Mouse (Mus musculus) thymus, adult 2 months (tissue): ENCODE measurements around the gene Gjb1. TPM values are rescaled to one million over a fixed set of nuclear protein-coding genes. Genes with fewer than 3 reads are reported as not detected.
A peak's percentile ranks its signal among the peaks of the same experiment; 100 is the strongest.

Source experiments
- DNase-seq: peaks from one replicate; pipeline ENCODE4 v3.0.0; 2021
- H3K27ac ChIP-seq: fragments of 200-500 bp; 2 replicates; pipeline ENCODE4 v1.5.1; 2012; ENCODE audit warnings: low read length, control low read depth; ENCODE audit not compliant: control insufficient read depth, insufficient read depth
- H3K27me3 ChIP-seq: fragments of 200-500 bp; 2 replicates; pipeline ENCODE4 v1.6.1; 2012; ENCODE audit warnings: mild to moderate bottlenecking, low read length, moderate library complexity, mixed read lengths; ENCODE audit not compliant: control insufficient read depth, insufficient read depth
- H3K36me3 ChIP-seq: fragments of 200-500 bp; 2 replicates; pipeline ENCODE4 v1.6.1; 2012; ENCODE audit warnings: mild to moderate bottlenecking, low read length, moderate library complexity; ENCODE audit not compliant: control insufficient read depth, insufficient read depth
- H3K4me1 ChIP-seq: fragments of 200-500 bp; replicated peaks from 2 replicates; pipeline ENCODE4 v1.6.1; 2012; ENCODE audit warnings: low read length; ENCODE audit not compliant: control insufficient read depth, insufficient read depth
- H3K4me3 ChIP-seq: fragments of 200-500 bp; 2 replicates; pipeline ENCODE4 v1.5.1; 2012; ENCODE audit warnings: mild to moderate bottlenecking, low read length, control low read depth, moderate library complexity; ENCODE audit not compliant: control insufficient read depth, insufficient read depth
- CTCF ChIP-seq: fragments of 200-500 bp; IDR thresholded peaks from 2 replicates; pipeline ENCODE4 v1.5.1; 2012; ENCODE audit warnings: mild to moderate bottlenecking, control low read depth, low read length, moderate library complexity, borderline replicate concordance; ENCODE audit not compliant: control insufficient read depth, poor library complexity, insufficient read depth; ENCODE audit errors: extremely low read depth
- POLR2A ChIP-seq: fragments of 200-500 bp; IDR thresholded peaks from 2 replicates; pipeline ENCODE4 v1.6.1; 2012; ENCODE audit warnings: mild to moderate bottlenecking, low read length, control low read depth, moderate library complexity; ENCODE audit not compliant: control insufficient read depth, poor library complexity, insufficient read depth; ENCODE audit errors: extremely low read depth
- WGBS: fragments of 180-500 bp; shearing (Covaris S2); methylation state at CpG from one replicate; pipeline ENCODE4 v1.1.7; 2018; 5-methylcytosine and 5-hydroxymethylcytosine counted together
- polyA plus RNA-seq: library from polyadenylated mRNA; depleted of rRNA; stranded (reverse); fragments of >200 nt; gene quantifications from 2 replicates; pipeline ENCODE4 v1.2.3, GENCODE M21; 2012

Gjb1 gene
- polyA plus RNA-seq, 1 experiment = 0.20 TPM

DNA sequence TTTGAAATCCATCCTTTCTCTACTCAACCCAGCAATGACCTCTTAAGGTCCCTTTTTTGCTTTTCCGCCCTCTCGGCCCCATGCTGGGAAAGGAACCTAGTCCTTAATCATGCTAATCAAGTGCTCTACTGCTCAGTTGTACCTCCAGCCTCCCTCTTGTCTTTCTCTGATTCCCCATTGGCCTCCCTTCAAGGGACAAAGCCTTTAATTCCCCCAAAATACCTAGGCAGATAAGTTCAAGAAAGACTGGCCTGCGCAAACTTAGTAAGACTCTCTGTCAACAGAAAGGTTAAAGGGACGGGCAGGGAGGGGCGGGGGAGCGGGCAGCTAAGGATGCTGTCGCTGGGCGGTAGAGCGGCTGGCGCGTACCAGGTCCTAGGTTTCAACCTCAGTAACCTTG lies 20.3 kb downstream of the Gjb1 start:
- no peak for DNase-seq
- H3K4me3 ChIP-seq = no peak overlapping the region
- TF ChIP-seq CTCF = no peak
- no peak for TF ChIP-seq POLR2A
- H3K4me1 ChIP-seq = no peaks in the 10 kb centered on the region
- H3K27ac ChIP-seq = no peak overlapping the region
- no peaks in the 10 kb centered on the region for H3K36me3 ChIP-seq
- WGBS = 92% methylated on average over 11 of the region's 11 CpGs
- H3K27me3 ChIP-seq = no peaks in the 10 kb centered on the region

GRCm38 (mm10) chrX:101418946-101419724 lies 43.0 kb downstream of the Gjb1 start:
- 4% methylated on average over 34 of the region's 36 CpGs for WGBS
- Histone ChIP-seq H3K4me3 (peak overlapping the region; percentile 98), H3K36me3 (no peaks in the 10 kb centered on the region; the same call in 1 of the 2 replicates), H3K27ac (peak overlapping the region; percentile 76), H3K27me3 (no peaks in the 10 kb centered on the region), H3K4me1 (peaks cover 15% of the 10 kb centered on the region)
- no peak for TF ChIP-seq POLR2A
- no peak for TF ChIP-seq CTCF
- peak; percentile 48 for DNase-seq

DNA sequence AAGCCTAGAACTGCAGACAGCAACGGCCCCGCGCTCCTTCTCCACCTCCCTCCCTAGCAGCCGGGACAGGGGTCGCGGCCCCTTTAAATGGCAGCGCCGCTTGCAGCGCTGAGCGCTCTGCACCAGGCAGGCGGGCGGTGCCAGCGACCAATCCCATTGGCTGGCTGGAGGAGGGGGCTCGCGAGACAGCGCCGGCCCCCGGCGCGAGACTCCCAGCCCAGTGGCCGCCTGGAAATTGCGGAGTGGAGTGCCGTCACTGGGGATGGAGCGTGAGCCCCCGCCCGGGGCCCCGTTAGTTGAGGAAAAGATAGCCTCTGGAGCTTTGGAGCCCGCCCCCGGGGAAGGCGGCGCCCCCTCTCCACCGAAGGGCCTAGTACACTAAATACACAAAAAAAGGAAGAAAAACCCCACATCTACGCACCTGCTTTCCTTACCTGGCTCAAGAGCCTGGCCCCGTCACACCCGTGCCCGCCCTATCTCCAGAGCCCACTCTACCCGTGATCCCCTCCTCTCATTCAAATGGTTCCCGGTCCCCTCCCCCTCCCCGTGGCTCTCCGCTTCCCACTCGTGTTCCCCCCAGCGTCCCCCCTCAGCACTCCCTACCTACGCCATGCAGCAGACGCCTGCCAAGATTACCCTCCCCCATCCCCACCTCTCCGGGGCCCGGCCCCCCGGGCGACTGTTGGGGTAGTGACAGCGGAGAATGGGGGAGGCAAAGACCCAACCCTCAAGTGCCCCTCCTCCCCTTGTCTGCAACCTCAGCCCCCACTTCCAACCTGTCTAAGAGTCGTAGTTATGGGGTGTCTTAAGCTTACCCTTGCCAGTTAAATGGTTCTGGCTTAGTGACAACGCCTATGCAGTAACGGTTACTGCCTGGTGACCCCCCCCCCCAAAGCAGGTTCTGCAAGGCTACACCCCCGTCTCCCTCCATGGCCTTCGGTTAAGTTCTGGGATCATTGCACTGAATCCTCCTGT lies 43.8 kb downstream of the Gjb1 start:
- DNase-seq = peak; percentile 86
- no peaks in the 10 kb centered on the region; the same call in 1 of the 2 replicates for H3K36me3 ChIP-seq
- WGBS = 2% methylated on average over 50 of the region's 54 CpGs
- H3K27me3 ChIP-seq = no peaks in the 10 kb centered on the region
- TF ChIP-seq CTCF (0 out of 2 replicates have a peak, but pooled peaks have one; percentile 37), POLR2A (peak; percentile 41; the same call in 1 of the 2 replicates)
- H3K4me1 ChIP-seq = peaks cover 15% of the 10 kb centered on the region
- peak overlapping the region; percentile 98 for H3K4me3 ChIP-seq
- H3K27ac ChIP-seq = peak overlapping the region; percentile 76

DNA sequence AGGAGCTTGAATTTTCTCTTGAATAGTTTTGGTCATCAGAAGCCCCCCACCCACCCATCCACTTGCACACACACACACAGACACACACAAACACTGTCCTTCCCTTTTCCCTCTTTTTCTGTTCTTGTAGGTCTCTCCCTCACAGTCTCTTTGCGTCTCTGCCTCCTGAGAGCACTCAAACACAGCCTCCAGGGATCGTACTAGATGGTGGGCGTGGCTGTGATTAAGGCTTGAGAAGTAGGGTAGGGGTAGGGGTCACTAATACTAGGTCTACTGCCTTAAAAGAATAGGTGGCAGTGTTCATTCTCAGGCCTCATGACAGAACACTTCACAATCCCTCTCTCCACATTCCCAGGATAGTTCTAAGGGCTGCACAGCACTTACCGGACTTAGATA lies 44.5 kb downstream of the Gjb1 start, which contains the start of gene Zmym3:
Zmym3 (minus strand) TSS at position 150 of the 396 bp plus-strand sequence.
- no peaks in the 10 kb centered on the region for H3K27me3 ChIP-seq
- H3K4me1 ChIP-seq = peaks cover 15% of the 10 kb centered on the region
- no peak for DNase-seq
- 71% methylated on average over 4 of the region's 4 CpGs for WGBS
- peak within 1 kb of the TSS; percentile 55; the same call in 1 of the 2 replicates for H3K27ac ChIP-seq
- H3K36me3 ChIP-seq = no peaks in the 10 kb centered on the region; the same call in 1 of the 2 replicates
- no peak for TF ChIP-seq POLR2A
- no peak for TF ChIP-seq CTCF
- peak within 1 kb of the TSS; percentile 98 for H3K4me3 ChIP-seq

GRCm38 (mm10) chrX:101423462-101423861 lies 47.3 kb downstream of the Gjb1 start:
- Histone ChIP-seq H3K27ac (no peak overlapping the region), H3K4me3 (no peak overlapping the region), H3K4me1 (peaks cover 9% of the 10 kb centered on the region), H3K27me3 (no peaks in the 10 kb centered on the region), H3K36me3 (no peaks in the 10 kb centered on the region)
- TF ChIP-seq POLR2A = no peak
- no peak for TF ChIP-seq CTCF
- WGBS = 96% methylated on average over 2 of the region's 2 CpGs
- no peak for DNase-seq

DNA sequence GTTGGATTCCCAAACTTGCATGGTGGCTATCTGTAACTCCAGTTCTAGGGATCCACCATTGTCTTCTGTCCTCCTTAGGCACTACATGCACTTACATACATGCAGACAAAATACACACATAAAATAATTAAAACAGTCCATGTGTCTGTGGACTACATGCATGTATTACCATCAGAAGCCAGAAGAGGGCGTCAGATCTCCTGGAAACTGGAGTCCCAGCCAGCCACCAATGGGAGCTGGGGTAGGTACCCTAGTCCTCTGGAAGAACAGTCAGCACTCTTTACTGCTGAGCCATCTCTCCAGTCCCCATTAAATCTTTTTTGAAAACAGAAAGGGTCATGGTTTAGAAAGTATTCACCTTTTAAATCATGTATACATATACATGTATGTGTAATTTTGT lies 51.6 kb downstream of the Gjb1 start:
- no peak for TF ChIP-seq POLR2A
- no peak for TF ChIP-seq CTCF
- Histone ChIP-seq H3K36me3 (peaks cover 8% of the 10 kb centered on the region; the same call in 1 of the 2 replicates), H3K27ac (no peak overlapping the region), H3K4me3 (no peak overlapping the region), H3K4me1 (no peaks in the 10 kb centered on the region), H3K27me3 (no peaks in the 10 kb centered on the region)
- WGBS = 19% methylated on average over 1 of the region's 1 CpGs
- peak; percentile 13 for DNase-seq
